Mouse (Mus musculus): ENCODE measurements around the gene Fbxw25.
A peak's percentile ranks its signal among the peaks of the same experiment; 100 is the strongest.
"Not testable (repeated sequence)": the region's sequence is repeated elsewhere in the genome, so short reads cannot be mapped to it uniquely, and the experiment has no call there.

Fbxw25 gene

DNA sequence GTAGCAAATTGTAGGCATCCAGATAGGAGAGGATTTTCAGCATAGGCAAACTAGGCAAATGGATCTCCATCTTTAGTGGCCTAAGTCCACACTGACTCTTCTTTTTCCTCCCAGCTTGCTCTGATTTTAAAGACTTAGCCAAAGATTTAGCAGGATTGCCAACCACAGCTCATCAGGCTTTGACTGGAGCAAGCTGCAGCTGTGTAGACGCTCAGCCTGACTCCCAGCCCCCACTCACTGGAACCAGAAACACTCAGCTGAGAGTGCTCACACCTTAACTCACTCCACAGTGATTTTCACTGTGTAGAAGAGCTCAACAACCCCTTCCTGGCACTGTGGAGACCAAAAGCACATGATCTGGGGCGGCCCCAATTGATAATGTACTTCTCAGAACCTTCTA lies at the start of gene Fbxw25:
TSS of gene Fbxw25 (minus strand) at position 101 of the 400 bp plus-strand sequence.
- DNase-seq (ENCODE audit: low spot score) = not testable (repeated sequence)

DNA sequence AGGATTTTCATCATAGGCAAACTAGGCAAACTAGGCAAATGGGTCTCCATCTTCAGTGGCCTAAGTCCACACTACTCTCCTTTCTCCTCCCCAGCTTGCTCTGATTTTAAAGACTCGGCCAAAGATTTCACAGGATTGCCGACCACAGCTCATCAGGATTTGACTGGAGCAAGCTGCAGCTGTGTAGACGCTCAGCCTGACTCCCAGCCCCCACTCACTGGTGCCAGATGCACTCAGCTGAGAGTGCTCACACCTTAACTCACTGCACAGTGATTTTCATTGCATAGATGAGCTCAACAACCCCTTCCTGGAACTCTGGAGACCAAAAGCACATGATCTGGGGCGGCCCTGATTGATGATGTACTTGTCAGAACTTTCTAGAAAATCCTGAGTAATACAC lies 38.1 kb upstream of the Fbxw25 start, which contains the start of gene Fbxw18:
TSS of gene Fbxw18 (minus strand) at position 101 of the 400 bp plus-strand sequence.
- DNase-seq (ENCODE audit: low spot score) = not testable (repeated sequence)

DNA sequence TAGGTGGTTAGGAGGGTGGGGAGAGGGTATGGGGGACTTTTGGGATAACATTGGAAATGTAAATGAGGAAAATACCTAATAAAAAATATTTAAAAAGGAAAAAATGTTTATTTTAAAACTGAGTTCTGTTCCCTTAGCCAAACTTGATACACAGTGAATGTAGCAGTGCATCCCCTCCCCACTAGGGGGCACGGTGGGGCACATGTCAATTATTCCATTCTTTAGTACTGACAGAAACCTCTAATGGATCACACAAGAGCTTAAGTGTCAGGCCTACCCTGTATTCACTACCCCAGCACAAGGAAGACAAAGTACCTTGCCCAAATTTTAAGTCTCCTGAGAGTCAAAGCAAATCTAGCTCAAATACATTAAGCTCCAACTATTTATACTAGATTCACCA lies 20.8 kb upstream of the Fbxw25 start:
- peak; percentile 67 for DNase-seq (ENCODE audit: low spot score)

DNA sequence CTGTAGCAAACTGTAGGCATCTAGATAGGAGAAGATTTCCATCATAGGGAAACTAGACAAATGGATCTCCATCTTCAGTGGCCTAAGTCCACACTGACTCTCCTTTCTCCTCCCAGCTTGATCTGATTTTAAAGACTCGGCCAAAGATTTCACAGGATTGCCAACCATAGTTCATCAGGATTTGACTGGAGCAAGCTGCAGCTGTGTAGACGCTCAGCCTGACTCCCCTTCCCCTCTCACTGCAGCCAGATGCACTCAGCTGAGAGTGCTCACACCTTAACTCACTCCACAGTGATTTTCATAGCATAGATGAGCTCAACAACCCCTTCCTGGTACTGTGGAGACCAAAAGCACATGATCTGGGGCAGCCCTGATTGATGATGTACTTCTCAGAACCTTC lies 38.5 kb downstream of the Fbxw25 start, which contains the start of gene Fbxw24:
TSS of gene Fbxw24 (minus strand) at position 101 of the 400 bp plus-strand sequence.
- not testable (repeated sequence) for DNase-seq (ENCODE audit: low spot score)

DNA sequence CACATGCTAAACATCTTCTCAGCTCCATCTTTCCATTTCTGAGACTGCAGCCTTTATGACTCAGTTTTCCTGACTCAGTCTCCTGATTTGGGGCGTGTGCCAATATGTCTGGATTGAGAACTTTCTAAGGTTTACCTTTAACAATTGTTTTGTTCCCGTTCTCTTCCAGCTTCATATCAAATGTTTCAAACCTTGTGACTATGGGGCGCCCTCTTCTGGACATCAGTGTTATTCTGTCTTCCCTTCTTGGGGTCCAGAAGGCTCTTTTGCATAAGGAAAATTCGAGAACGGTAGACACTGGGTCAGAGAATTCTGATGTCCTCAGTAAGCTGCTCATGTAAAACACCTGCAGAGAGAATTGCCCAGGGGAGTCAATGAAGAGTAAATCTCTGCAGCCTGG lies 57.6 kb downstream of the Fbxw25 start:
- peak; percentile 41 for DNase-seq (ENCODE audit: low spot score)

DNA sequence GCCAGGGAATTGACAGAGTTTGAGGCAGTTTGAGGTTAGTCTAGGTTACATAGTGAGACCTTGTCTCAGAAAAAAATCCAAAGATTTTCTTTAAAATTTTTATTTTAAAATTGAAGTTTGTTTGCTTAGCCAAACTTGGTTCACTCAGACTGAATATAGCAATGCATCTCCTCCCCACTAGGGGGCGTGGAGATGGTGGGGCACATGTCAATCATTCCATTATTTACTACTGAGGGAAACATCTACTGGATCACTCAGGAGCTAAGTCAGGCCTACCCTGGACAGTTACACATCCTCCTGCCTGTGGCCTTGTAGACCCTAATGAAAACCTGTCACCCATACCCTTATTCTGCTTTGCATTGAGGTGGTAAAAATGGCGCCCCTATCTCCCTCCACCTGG lies 62.3 kb downstream of the Fbxw25 start:
- not testable (repeated sequence) for DNase-seq (ENCODE audit: low spot score)

DNA sequence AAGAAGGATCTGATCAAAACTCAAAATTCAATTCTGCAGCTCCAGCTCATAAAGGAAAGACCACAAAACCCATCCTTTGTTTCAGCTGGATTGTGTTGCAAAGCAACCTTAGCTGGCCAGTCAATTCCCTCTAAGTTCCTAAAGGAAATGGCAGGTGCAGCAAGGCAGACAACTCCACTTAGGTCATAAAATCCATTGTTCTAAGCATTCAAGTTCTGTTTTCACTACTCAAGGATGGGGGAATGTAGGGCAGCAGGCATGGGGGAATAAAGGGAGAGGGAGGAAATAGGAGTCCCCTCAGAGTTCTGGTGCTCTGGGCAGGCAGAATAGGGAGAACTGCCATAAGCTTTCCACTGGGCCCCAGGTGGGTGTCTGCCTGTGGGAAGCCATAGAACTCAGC lies 67.2 kb downstream of the Fbxw25 start:
- DNase-seq (ENCODE audit: low spot score) = no peak
